Mouse (Mus musculus) layer of hippocampus, adult 11-12 months (tissue): ENCODE results near the gene Ypel3.

ENCODE experiments used
- DNase-seq: peaks from one replicate; pipeline ENCODE4 v3.0.0; 2022; ENCODE audit warnings: low spot score

Ypel3 gene

GRCm38 (mm10) chr7:126793456-126794270 is 16.9 kb downstream of the Ypel3 start:
- DNase-seq = no peak

- no peak for DNase-seq
These were observed 17.5 kb downstream of the Ypel3 start for GRCm38 (mm10) chr7:126794271-126794605.

- no peak for DNase-seq
These were observed 18.9 kb downstream of the Ypel3 start for GRCm38 (mm10) chr7:126795387-126796317.

- peak; percentile 78 for DNase-seq
These were observed 19.7 kb downstream of the Ypel3 start for GRCm38 (mm10) chr7:126796350-126796932.

GRCm38 (mm10) chr7:126797411-126798126 is 20.8 kb downstream of the Ypel3 start, which contains the start of gene Fam57b:
Fam57b (plus strand) TSS chr7:126797668.
- DNase-seq = no peak

- no peak for DNase-seq
These were observed 21.6 kb downstream of the Ypel3 start for GRCm38 (mm10) chr7:126798127-126799049.

GRCm38 (mm10) chr7:126799050-126799467 is 22.3 kb downstream of the Ypel3 start:
- peak; percentile 98 for DNase-seq

- DNase-seq = peak; percentile 46
These were observed 22.9 kb downstream of the Ypel3 start for GRCm38 (mm10) chr7:126799468-126800268.

- DNase-seq = no peak
These were observed 23.7 kb downstream of the Ypel3 start for GRCm38 (mm10) chr7:126800269-126801056.

GRCm38 (mm10) chr7:126801057-126801422 is 24.3 kb downstream of the Ypel3 start:
- DNase-seq = no peak

- DNase-seq = no peak
These were observed 25.6 kb downstream of the Ypel3 start for GRCm38 (mm10) chr7:126802134-126802889.

- DNase-seq = no peak
These were observed 26.4 kb downstream of the Ypel3 start for GRCm38 (mm10) chr7:126803181-126803580.

GRCm38 (mm10) chr7:126803751-126804150 is 27.0 kb downstream of the Ypel3 start:
- DNase-seq = no peak

GRCm38 (mm10) chr7:126806956-126807355 is 30.2 kb downstream of the Ypel3 start:
- DNase-seq = no peak

GRCm38 (mm10) chr7:126807405-126807804 is 30.6 kb downstream of the Ypel3 start:
- no peak for DNase-seq

- peak; percentile 88 for DNase-seq
These were observed 32.1 kb downstream of the Ypel3 start for GRCm38 (mm10) chr7:126808703-126809455.

- DNase-seq = no peak
These were observed 33.1 kb downstream of the Ypel3 start for GRCm38 (mm10) chr7:126809723-126810369.
